Mouse (Mus musculus) ES-Bruce4 (cell line): ENCODE results near the gene Usp17lc. TPM values are rescaled to one million over a fixed set of nuclear protein-coding genes. Genes with fewer than 3 reads are reported as not detected.
"Not testable (repeated sequence)": the region's sequence is repeated elsewhere in the genome, so short reads cannot be mapped to it uniquely, and the experiment has no call there.

Experiments used
- H3K27ac ChIP-seq: 2 replicates; pipeline ENCODE4 v1.5.1; 2012; ENCODE audit warnings: low read length, inconsistent platforms; ENCODE audit not compliant: insufficient read depth
- H3K27me3 ChIP-seq: 2 replicates; pipeline ENCODE4 v1.6.1; 2012; ENCODE audit warnings: mild to moderate bottlenecking, low read length, inconsistent platforms; ENCODE audit not compliant: control insufficient read depth, poor library complexity, insufficient read depth, severe bottlenecking
- H3K36me3 ChIP-seq: 2 replicates; pipeline ENCODE4 v1.6.1; 2012; ENCODE audit warnings: inconsistent platforms, mild to moderate bottlenecking, low read length, moderate library complexity; ENCODE audit not compliant: control insufficient read depth, poor library complexity, insufficient read depth, severe bottlenecking
- H3K4me1 ChIP-seq: one replicate; pipeline ENCODE4 v1.8.1; 2011; ENCODE audit warnings: low read length; ENCODE audit not compliant: control insufficient read depth, insufficient read depth
- H3K4me3 ChIP-seq: 2 replicates; pipeline ENCODE4 v1.5.1; 2011; ENCODE audit warnings: low read depth, mild to moderate bottlenecking, low read length
- H3K9ac ChIP-seq: 2 replicates; pipeline ENCODE4 v1.6.1; 2012; ENCODE audit warnings: low read depth, mild to moderate bottlenecking, inconsistent platforms; ENCODE audit not compliant: poor library complexity, severe bottlenecking
- H3K9me3 ChIP-seq: replicated peaks from 2 replicates; pipeline ENCODE4 v1.6.1; 2012; ENCODE audit warnings: mild to moderate bottlenecking, low read length, inconsistent platforms; ENCODE audit not compliant: control insufficient read depth, poor library complexity, insufficient read depth, severe bottlenecking
- CTCF ChIP-seq: IDR thresholded peaks from one replicate; pipeline ENCODE4 v1.8.1; 2011; ENCODE audit warnings: low read depth, low read length
- EP300 ChIP-seq: IDR thresholded peaks from 2 replicates; pipeline ENCODE4 v1.6.1; 2011; ENCODE audit warnings: low read depth, low read length; ENCODE audit not compliant: insufficient read depth
- POLR2A ChIP-seq: IDR thresholded peaks from one replicate; pipeline ENCODE4 v1.8.1; 2011; ENCODE audit warnings: low read length; ENCODE audit not compliant: insufficient read depth
- polyA plus RNA-seq: library from polyadenylated mRNA; stranded (reverse); fragments of >200 nt; gene quantifications from 2 replicates; pipeline ENCODE4 v1.2.4, GENCODE M21; 2011; ENCODE audit warnings: low read depth; ENCODE audit not compliant: missing spikeins, insufficient read depth, insufficient read length

The Usp17lc gene
- polyA plus RNA-seq = not detected in 2 replicates

DNA sequence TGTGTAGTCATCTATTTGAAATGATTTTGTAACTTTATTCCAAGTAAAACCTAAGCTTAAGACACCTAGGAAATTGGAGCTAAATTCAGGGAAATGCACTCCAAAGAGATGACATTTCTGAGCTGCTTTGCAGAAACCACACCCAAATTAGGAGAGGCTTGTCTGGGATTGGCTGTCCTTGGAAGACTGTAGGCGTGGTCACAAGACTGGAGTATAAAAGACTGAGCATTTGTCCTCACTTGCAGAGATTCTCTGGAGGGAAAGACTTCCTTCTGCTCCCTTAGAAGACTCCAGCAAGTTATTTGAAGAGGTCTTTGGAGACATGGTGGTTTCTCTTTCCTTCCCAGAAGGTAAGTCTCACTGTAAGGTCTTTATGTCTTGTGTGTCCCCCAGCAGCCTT lies at the start of gene Usp17lc:
TSS of gene Usp17lc (plus strand) at position 301 of the 400 bp plus-strand sequence.
- not testable (repeated sequence) for H3K36me3 ChIP-seq, H3K4me1 ChIP-seq, H3K9ac ChIP-seq

DNA sequence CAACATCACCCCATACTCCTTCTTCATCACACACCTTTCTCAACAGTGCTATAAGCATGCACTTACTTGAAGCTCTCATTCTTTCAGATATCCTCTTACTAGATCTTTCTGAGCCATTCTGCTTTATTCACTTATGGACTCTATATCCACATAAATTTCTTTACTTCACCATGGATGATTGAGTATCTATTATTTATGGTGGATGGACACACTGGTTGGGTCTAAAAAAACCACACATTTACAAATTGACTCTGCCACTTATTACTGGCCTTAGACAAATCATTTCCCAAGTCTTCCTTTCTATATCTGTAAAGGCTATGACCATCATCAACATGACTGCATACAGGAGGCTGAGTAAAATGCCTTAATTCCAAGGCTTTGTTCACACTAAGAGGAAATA lies 28.8 kb upstream of the Usp17lc start, which contains the start of gene Olfr603:
TSS of gene Olfr603 (minus strand) at position 101 of the 400 bp plus-strand sequence.
- Histone ChIP-seq H3K36me3 (no peaks in the 10 kb centered on the region), H3K27ac (no peak within 1 kb of the TSS), H3K27me3 (no peaks in the 10 kb centered on the region), H3K4me1 (no peaks in the 10 kb centered on the region), H3K9ac (no peak within 1 kb of the TSS), H3K9me3 (no peaks in the 10 kb centered on the region), H3K4me3 (no peak within 1 kb of the TSS)
- TF ChIP-seq EP300 (no peak), POLR2A (no peak), CTCF (no peak)

More for the DNA sequence above, at the start of gene Usp17lc:
- not testable (repeated sequence) for H3K4me3 ChIP-seq, H3K27ac ChIP-seq, H3K9me3 ChIP-seq, H3K27me3 ChIP-seq

- Histone ChIP-seq H3K4me3 (no peak overlapping the region), H3K27ac (no peak overlapping the region), H3K9ac (no peak overlapping the region), H3K27me3 (no peaks in the 10 kb centered on the region), H3K4me1 (no peaks in the 10 kb centered on the region), H3K36me3 (no peaks in the 10 kb centered on the region), H3K9me3 (no peaks in the 10 kb centered on the region)
- TF ChIP-seq EP300 (no peak), POLR2A (no peak), CTCF (no peak)
Measured at GRCm38 (mm10) chr7:103397758-103398157, 17.1 kb upstream of the Usp17lc start.

DNA sequence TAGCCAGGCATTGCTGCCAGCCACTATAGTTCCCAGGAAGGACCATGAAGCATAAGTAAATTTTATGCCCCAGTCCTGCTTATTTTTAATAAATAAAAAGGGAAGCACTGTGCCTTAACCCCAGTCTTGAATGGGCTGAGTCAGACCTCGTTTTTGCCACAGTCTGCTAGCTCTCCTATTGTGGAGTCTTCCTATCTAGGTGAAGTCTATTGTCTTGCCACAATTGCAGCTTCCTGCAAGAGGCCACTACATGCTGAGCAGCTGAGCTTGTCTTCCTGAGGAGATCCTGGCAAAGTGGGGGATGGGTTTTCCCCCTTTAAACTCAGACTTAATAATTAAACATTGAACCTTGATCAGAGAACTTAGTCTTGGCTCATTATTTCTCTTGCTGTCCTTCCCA lies 15.9 kb upstream of the Usp17lc start:
- no peak for TF ChIP-seq POLR2A
- TF ChIP-seq EP300 = no peak
- TF ChIP-seq CTCF = no peak
- Histone ChIP-seq H3K27ac (no peak overlapping the region), H3K36me3 (no peaks in the 10 kb centered on the region), H3K4me1 (no peaks in the 10 kb centered on the region), H3K9ac (no peak overlapping the region), H3K9me3 (no peaks in the 10 kb centered on the region), H3K27me3 (no peaks in the 10 kb centered on the region), H3K4me3 (no peak overlapping the region)

GRCm38 (mm10) chr7:103406521-103407055 lies 8.3 kb upstream of the Usp17lc start:
- not testable (repeated sequence) for H3K27me3 ChIP-seq, H3K9ac ChIP-seq, H3K4me1 ChIP-seq, H3K36me3 ChIP-seq, H3K9me3 ChIP-seq, H3K27ac ChIP-seq, H3K4me3 ChIP-seq

DNA sequence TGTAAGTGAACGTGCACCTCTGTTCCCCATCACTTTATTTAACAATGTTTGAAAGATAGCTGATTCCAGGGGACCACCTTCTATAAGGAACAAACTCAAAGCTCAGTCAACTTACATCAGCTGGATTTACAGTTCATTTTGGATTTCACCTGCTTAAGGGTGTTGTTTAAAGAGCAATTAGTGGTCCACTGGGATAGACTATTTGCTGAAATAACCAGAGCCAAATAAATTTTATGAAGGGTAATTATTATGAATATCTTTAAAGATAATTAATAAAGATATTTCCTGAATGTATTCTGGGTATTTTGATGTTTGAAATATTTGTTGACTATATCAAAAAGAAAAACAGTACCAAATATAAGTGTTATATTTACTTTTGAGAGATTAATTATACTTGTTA lies 30.5 kb downstream of the Usp17lc start, which contains the start of gene Olfr605:
TSS of gene Olfr605 (minus strand) at position 101 of the 400 bp plus-strand sequence.
- H3K9ac ChIP-seq = no peak within 1 kb of the TSS
- H3K4me1 ChIP-seq = no peaks in the 10 kb centered on the region
- no peaks in the 10 kb centered on the region for H3K9me3 ChIP-seq
- no peak within 1 kb of the TSS for H3K4me3 ChIP-seq
- no peak within 1 kb of the TSS for H3K27ac ChIP-seq
- no peak for TF ChIP-seq EP300
- no peak for TF ChIP-seq POLR2A
- no peak for TF ChIP-seq CTCF
- no peaks in the 10 kb centered on the region for H3K27me3 ChIP-seq
- H3K36me3 ChIP-seq = no peaks in the 10 kb centered on the region
